Mouse (Mus musculus): ENCODE measurements around the gene 4930519P11Rik. TPM values are rescaled to one million over a fixed set of nuclear protein-coding genes. Genes with fewer than 3 reads are reported as not detected.

Gene 4930519P11Rik
- polyA plus RNA-seq, 1 experiment from 2014 or later: not detected

Other genes with a start within 250 kb of the 4930519P11Rik start
- 14.2 and 15.9 TPM in 2 replicates for gene Cdk5rap1, start 240.4 kb downstream of the 4930519P11Rik start, polyA plus RNA-seq (2016; fragmentation: Nextera tagmentation; extraction: Ambion mirVana)
- gene Snta1, start 205.3 kb downstream of the 4930519P11Rik start, polyA plus RNA-seq (2016; fragmentation: Nextera tagmentation; extraction: Ambion mirVana): 3.0 and 5.1 TPM in 2 replicates
- 67.4 and 88.4 TPM in 2 replicates for gene Cbfa2t2, start 177.0 kb downstream of the 4930519P11Rik start, polyA plus RNA-seq (2016; fragmentation: Nextera tagmentation; extraction: Ambion mirVana)
- gene 1700003F12Rik, start 66.4 kb downstream of the 4930519P11Rik start, polyA plus RNA-seq (2016; fragmentation: Nextera tagmentation; extraction: Ambion mirVana): 4.4 and 5.1 TPM in 2 replicates
- gene Actl10, start 61.7 kb downstream of the 4930519P11Rik start, polyA plus RNA-seq (2016; fragmentation: Nextera tagmentation; extraction: Ambion mirVana): 0.81 and 0.98 TPM in 2 replicates
- gene Necab3, start 54.5 kb downstream of the 4930519P11Rik start, polyA plus RNA-seq (2016; fragmentation: Nextera tagmentation; extraction: Ambion mirVana): 5.2 and 7.6 TPM in 2 replicates
- gene E2f1, start 43.5 kb downstream of the 4930519P11Rik start, polyA plus RNA-seq (2016; fragmentation: Nextera tagmentation; extraction: Ambion mirVana): 34.9 and 35.5 TPM in 2 replicates
- gene Pxmp4, start 9.7 kb downstream of the 4930519P11Rik start, polyA plus RNA-seq (2016; fragmentation: Nextera tagmentation; extraction: Ambion mirVana): 13.2 and 13.9 TPM in 2 replicates
- gene Zfp341, start 140 bp downstream of the 4930519P11Rik start, polyA plus RNA-seq (2016; fragmentation: Nextera tagmentation; extraction: Ambion mirVana): 0.92 and 1.1 TPM in 2 replicates
- gene Chmp4b, start 38.3 kb upstream of the 4930519P11Rik start, polyA plus RNA-seq (2016; fragmentation: Nextera tagmentation; extraction: Ambion mirVana): 13.1 and 13.8 TPM in 2 replicates
- not detected in 2 replicates for gene Gm14214, start 156.6 kb upstream of the 4930519P11Rik start, polyA plus RNA-seq (2016; fragmentation: Nextera tagmentation; extraction: Ambion mirVana)
- 48.3 and 50.1 TPM in 2 replicates for gene Raly, start 177.7 kb upstream of the 4930519P11Rik start, polyA plus RNA-seq (2016; fragmentation: Nextera tagmentation; extraction: Ambion mirVana)
- gene a, start 178.0 kb upstream of the 4930519P11Rik start, polyA plus RNA-seq (2016; fragmentation: Nextera tagmentation; extraction: Ambion mirVana): 0.68 and 0.94 TPM in 2 replicates